Mouse (Mus musculus): ENCODE data around the gene AC124108.1. TPM values are rescaled to one million over a fixed set of nuclear protein-coding genes. Genes with fewer than 3 reads are reported as not detected.

Gene AC124108.1
- polyA plus RNA-seq, 1 experiment from 2014 or later: 0.04 TPM

DNA sequence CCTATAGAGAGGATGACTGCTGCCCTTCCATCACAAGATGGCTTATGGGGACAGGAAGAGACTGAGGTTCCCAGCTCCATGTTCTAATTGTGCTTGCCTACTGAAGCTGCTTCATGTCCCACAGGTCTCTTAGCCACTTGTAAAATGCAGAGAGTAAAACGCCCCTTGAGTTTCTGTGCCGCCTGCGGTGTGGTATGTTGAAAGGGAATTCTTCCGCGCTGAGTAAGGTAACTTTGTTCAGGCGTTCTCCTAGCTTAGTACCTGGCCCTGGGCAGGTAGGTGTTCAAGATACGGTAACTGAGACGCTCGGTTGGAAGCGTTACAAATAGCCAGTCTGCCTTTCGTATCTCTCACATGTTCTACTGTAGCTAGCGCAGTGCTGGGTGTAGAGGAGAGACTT, 20.4 kb downstream of the AC124108.1 start:
- no peak for ATAC-seq (replicated peaks; ENCODE audit: low FRiP score)
- Histone ChIP-seq H3K4me2 (peak overlapping the region; percentile 60), H3K4me3 (ENCODE audit: low read depth, low read length) (no peak overlapping the region), H3K9me3 (ENCODE audit: control insufficient read depth, low read length) (no peaks in the 10 kb centered on the region), H3K4me1 (replicated peaks; ENCODE audit: control insufficient read depth, insufficient read depth, low read length) (0 out of 2 replicates have a peak, but pooled peaks cover 4% of the 10 kb centered on the region), H3K27me3 (replicated peaks; ENCODE audit: control insufficient read depth, insufficient read depth, low read length) (peaks cover 30% of the 10 kb centered on the region), H3K27ac (ENCODE audit: low read depth, low read length) (no peak overlapping the region), H3K9ac (ENCODE audit: low read depth, low read length) (no peak overlapping the region), H3K36me3 (ENCODE audit: control insufficient read depth, insufficient read depth, low read length) (no peaks in the 10 kb centered on the region)
- no peak for DNase-seq (ENCODE audit: low spot score)
- 33% methylated on average over 12 of the region's 12 CpGs for WGBS

GRCm38 (mm10) chr1:132212218-132212617, 21.0 kb downstream of the AC124108.1 start:
- 4% methylated on average over 20 of the region's 20 CpGs for WGBS
- H3K27me3 ChIP-seq (replicated peaks; ENCODE audit: control insufficient read depth, insufficient read depth, low read length): peaks cover 30% of the 10 kb centered on the region
- H3K9ac ChIP-seq (ENCODE audit: low read depth, low read length): no peak overlapping the region
- DNase-seq (ENCODE audit: low spot score) (peak; percentile 54), ATAC-seq (replicated peaks; ENCODE audit: low FRiP score) (0 out of 2 replicates have a peak, but pooled peaks have one; percentile 43)
- no peaks in the 10 kb centered on the region for H3K9me3 ChIP-seq (ENCODE audit: control insufficient read depth, low read length)
- H3K4me3 ChIP-seq (ENCODE audit: low read depth, low read length): peak overlapping the region; percentile 30
- H3K4me1 ChIP-seq (replicated peaks; ENCODE audit: control insufficient read depth, insufficient read depth, low read length): 0 out of 2 replicates have a peak, but pooled peaks cover 4% of the 10 kb centered on the region
- no peaks in the 10 kb centered on the region for H3K36me3 ChIP-seq (ENCODE audit: control insufficient read depth, insufficient read depth, low read length)
- no peak overlapping the region for H3K27ac ChIP-seq (ENCODE audit: low read depth, low read length)
- peak overlapping the region; percentile 60 for H3K4me2 ChIP-seq

DNA sequence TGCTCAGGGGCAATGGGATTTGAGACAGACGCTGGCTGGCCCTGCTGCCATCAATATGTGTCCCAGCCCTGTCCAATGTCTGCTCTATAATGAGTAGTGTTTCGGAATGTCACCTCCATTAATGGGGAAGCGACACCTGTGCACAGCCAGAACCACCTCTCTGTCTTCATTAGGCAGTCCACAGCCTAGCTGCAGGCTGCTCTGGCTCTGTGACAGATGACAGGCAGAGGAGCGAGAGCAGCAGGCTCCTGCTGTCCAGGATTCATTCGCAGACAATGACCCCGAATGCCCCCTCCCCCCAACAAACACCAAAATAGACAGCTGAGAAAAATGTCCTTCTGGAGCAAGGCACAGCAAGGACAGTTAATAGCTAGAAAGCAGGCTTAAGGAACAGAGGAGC, 21.8 kb downstream of the AC124108.1 start:
- H3K9ac ChIP-seq (ENCODE audit: low read depth, low read length): no peak overlapping the region
- no peak for ATAC-seq (replicated peaks; ENCODE audit: low FRiP score)
- H3K4me2 ChIP-seq: no peak overlapping the region
- no peak overlapping the region for H3K27ac ChIP-seq (ENCODE audit: low read depth, low read length)
- H3K4me1 ChIP-seq (replicated peaks; ENCODE audit: control insufficient read depth, insufficient read depth, low read length): 0 out of 2 replicates have a peak, but pooled peaks cover 4% of the 10 kb centered on the region
- DNase-seq (ENCODE audit: low spot score): no peak
- H3K4me3 ChIP-seq (ENCODE audit: low read depth, low read length): no peak overlapping the region
- H3K9me3 ChIP-seq (ENCODE audit: control insufficient read depth, low read length): no peaks in the 10 kb centered on the region
- H3K27me3 ChIP-seq (replicated peaks; ENCODE audit: control insufficient read depth, insufficient read depth, low read length): peaks cover 30% of the 10 kb centered on the region
- 47% methylated on average over 6 of the region's 6 CpGs for WGBS
- H3K36me3 ChIP-seq (ENCODE audit: control insufficient read depth, insufficient read depth, low read length): no peaks in the 10 kb centered on the region

GRCm38 (mm10) chr1:132216276-132216675, 25.0 kb downstream of the AC124108.1 start:
- no peaks in the 10 kb centered on the region for H3K9me3 ChIP-seq (ENCODE audit: control insufficient read depth, low read length)
- H3K4me1 ChIP-seq (replicated peaks; ENCODE audit: control insufficient read depth, insufficient read depth, low read length): 0 out of 2 replicates have a peak, but pooled peaks cover 4% of the 10 kb centered on the region
- H3K4me2 ChIP-seq: no peak overlapping the region
- H3K27me3 ChIP-seq (replicated peaks; ENCODE audit: control insufficient read depth, insufficient read depth, low read length): peaks cover 23% of the 10 kb centered on the region
- no peak overlapping the region for H3K27ac ChIP-seq (ENCODE audit: low read depth, low read length)
- no peak overlapping the region for H3K4me3 ChIP-seq (ENCODE audit: low read depth, low read length)
- H3K9ac ChIP-seq (ENCODE audit: low read depth, low read length): no peak overlapping the region
- no peak for DNase-seq (ENCODE audit: low spot score)
- no peaks in the 10 kb centered on the region for H3K36me3 ChIP-seq (ENCODE audit: control insufficient read depth, insufficient read depth, low read length)
- 63% methylated on average over 3 of the region's 3 CpGs for WGBS
- no peak for ATAC-seq (replicated peaks; ENCODE audit: low FRiP score)

DNA sequence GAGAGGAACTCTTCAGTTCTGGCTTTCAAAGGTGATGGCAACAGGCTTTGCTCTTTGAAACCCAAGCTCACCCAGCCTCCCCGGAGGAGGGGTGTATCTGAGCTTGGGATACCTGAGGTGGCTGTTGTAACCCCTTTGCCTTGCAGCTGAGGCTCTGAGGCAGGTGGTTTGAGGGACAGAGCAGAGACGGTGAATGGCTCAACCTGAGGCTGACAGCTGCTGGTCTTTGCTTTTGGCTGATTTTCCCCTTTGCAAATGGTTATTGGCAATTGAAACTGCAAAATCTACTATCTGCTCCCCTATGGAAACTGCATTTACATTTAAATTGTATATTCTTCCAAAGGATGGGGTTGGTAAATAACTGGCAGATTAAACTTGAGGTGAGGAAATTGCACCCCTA, 30.4 kb downstream of the AC124108.1 start:
- DNase-seq (ENCODE audit: low spot score) (no peak), ATAC-seq (replicated peaks; ENCODE audit: low FRiP score) (no peak)
- no peak overlapping the region for H3K4me2 ChIP-seq
- no peaks in the 10 kb centered on the region for H3K36me3 ChIP-seq (ENCODE audit: control insufficient read depth, insufficient read depth, low read length)
- H3K4me3 ChIP-seq (ENCODE audit: low read depth, low read length): no peak overlapping the region
- H3K4me1 ChIP-seq (replicated peaks; ENCODE audit: control insufficient read depth, insufficient read depth, low read length): no peaks in the 10 kb centered on the region
- 36% methylated on average over 2 of the region's 2 CpGs for WGBS
- no peak overlapping the region for H3K9ac ChIP-seq (ENCODE audit: low read depth, low read length)
- H3K27me3 ChIP-seq (replicated peaks; ENCODE audit: control insufficient read depth, insufficient read depth, low read length): peaks cover 12% of the 10 kb centered on the region
- H3K9me3 ChIP-seq (ENCODE audit: control insufficient read depth, low read length): no peaks in the 10 kb centered on the region
- no peak overlapping the region for H3K27ac ChIP-seq (ENCODE audit: low read depth, low read length)

GRCm38 (mm10) chr1:132222166-132222565, 30.9 kb downstream of the AC124108.1 start:
- 36% methylated on average over 6 of the region's 6 CpGs for WGBS
- no peaks in the 10 kb centered on the region for H3K36me3 ChIP-seq (ENCODE audit: control insufficient read depth, insufficient read depth, low read length)
- no peaks in the 10 kb centered on the region for H3K9me3 ChIP-seq (ENCODE audit: control insufficient read depth, low read length)
- H3K4me2 ChIP-seq: no peak overlapping the region
- no peak overlapping the region for H3K9ac ChIP-seq (ENCODE audit: low read depth, low read length)
- H3K27ac ChIP-seq (ENCODE audit: low read depth, low read length): no peak overlapping the region
- peaks cover 12% of the 10 kb centered on the region for H3K27me3 ChIP-seq (replicated peaks; ENCODE audit: control insufficient read depth, insufficient read depth, low read length)
- DNase-seq (ENCODE audit: low spot score) (no peak), ATAC-seq (replicated peaks; ENCODE audit: low FRiP score) (no peak)
- H3K4me1 ChIP-seq (replicated peaks; ENCODE audit: control insufficient read depth, insufficient read depth, low read length): no peaks in the 10 kb centered on the region
- H3K4me3 ChIP-seq (ENCODE audit: low read depth, low read length): no peak overlapping the region

DNA sequence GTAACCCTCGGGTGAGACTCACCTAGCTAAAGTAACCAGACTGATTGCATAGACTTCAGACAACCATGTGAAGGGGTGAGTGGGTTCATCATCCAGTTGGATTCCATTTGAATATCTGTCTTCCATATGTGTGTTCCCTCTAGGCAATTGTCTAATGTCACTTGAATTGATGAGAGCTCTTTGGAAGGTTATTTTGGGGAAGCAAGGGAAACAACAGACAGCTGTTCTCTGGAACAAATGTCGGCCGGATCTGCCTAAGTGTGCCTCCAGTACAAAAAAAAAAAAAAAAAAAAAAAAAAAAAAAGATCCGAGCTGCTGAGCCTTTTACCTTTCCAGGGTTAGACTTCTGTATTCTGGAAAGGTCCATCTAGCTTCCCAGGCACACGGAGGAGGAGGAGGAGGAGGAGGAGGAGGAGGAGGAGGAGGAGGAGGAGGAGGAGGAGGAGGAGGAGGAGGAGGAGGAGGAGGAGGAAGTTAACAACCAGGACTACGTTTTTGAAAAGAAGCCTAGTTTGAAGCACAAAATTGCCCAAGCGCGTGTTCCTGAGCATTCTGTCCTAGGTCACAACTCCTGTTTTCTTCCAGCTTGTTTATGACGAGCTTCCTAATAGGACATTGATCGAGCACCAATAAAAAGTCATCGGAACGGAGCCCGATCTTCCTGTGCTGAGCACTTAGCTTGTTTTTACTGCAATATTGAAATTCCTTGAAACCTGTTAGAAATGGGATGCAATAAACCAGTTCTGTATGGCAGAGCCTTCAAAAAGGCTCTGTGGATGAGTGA, 35.2 kb downstream of the AC124108.1 start:
- Histone ChIP-seq H3K27me3 (replicated peaks; ENCODE audit: control insufficient read depth, insufficient read depth, low read length) (peaks cover 2% of the 10 kb centered on the region; the same call in 1 of the 2 replicates), H3K9me3 (ENCODE audit: control insufficient read depth, low read length) (no peaks in the 10 kb centered on the region), H3K27ac (ENCODE audit: low read depth, low read length) (no peak overlapping the region), H3K4me3 (ENCODE audit: low read depth, low read length) (no peak overlapping the region), H3K4me1 (replicated peaks; ENCODE audit: control insufficient read depth, insufficient read depth, low read length) (no peaks in the 10 kb centered on the region), H3K9ac (ENCODE audit: low read depth, low read length) (no peak overlapping the region), H3K4me2 (no peak overlapping the region), H3K36me3 (ENCODE audit: control insufficient read depth, insufficient read depth, low read length) (no peaks in the 10 kb centered on the region)
- no peak for ATAC-seq (replicated peaks; ENCODE audit: low FRiP score)
- 71% methylated on average over 13 of the region's 13 CpGs for WGBS
- no peak for DNase-seq (ENCODE audit: low spot score)

DNA sequence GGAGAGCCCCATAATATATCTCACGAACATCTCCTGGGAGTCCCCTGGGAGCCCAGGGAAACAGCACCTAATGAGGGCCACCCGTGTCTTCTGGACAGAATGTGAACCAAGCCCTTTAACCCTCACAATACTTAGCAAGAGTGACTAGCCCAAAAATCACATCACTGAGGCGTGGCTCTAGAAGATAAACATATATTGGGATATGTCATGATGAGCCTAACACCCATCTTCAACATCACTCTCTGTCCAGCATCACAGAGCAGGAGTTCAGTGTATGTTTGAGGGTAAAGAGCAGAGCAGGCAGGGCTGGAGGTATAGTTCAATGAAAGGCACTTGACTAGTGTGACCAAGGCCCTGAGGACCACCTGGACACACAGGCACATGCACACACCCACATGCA, 38.4 kb downstream of the AC124108.1 start, which contains the start of gene Gm10188:
TSS of gene Gm10188 (minus strand) at position 101 of the 400 bp plus-strand sequence.
- Histone ChIP-seq H3K4me2 (no peak within 1 kb of the TSS), H3K9ac (ENCODE audit: low read depth, low read length) (no peak within 1 kb of the TSS), H3K4me1 (replicated peaks; ENCODE audit: control insufficient read depth, insufficient read depth, low read length) (no peaks in the 10 kb centered on the region), H3K4me3 (ENCODE audit: low read depth, low read length) (no peak within 1 kb of the TSS), H3K36me3 (ENCODE audit: control insufficient read depth, insufficient read depth, low read length) (no peaks in the 10 kb centered on the region), H3K9me3 (ENCODE audit: control insufficient read depth, low read length) (no peaks in the 10 kb centered on the region), H3K27ac (ENCODE audit: low read depth, low read length) (no peak within 1 kb of the TSS), H3K27me3 (replicated peaks; ENCODE audit: control insufficient read depth, insufficient read depth, low read length) (no peaks in the 10 kb centered on the region)
- DNase-seq (ENCODE audit: low spot score): no peak
- WGBS: 74% methylated on average over 3 of the region's 3 CpGs
- no peak for ATAC-seq (replicated peaks; ENCODE audit: low FRiP score)
